Mouse (Mus musculus) thymus, postnatal 0 days (tissue): ENCODE data around the gene Ppm1h. TPM values are rescaled to one million over a fixed set of nuclear protein-coding genes. Genes with fewer than 3 reads are reported as not detected.
"Not testable (repeated sequence)": the region's sequence is repeated elsewhere in the genome, so short reads cannot be mapped to it uniquely, and the experiment has no call there.

ENCODE experiments used
- DNase-seq: peaks from one replicate; pipeline ENCODE4 v3.0.0-alpha.2; 2015; ENCODE audit warnings: low spot score
- polyA plus RNA-seq: library from polyadenylated mRNA; unstranded; fragments of >200 nt; fragmentation: Nextera tagmentation; extraction: Ambion mirVana; gene quantifications from 2 replicates; pipeline ENCODE4 v1.2.1, GENCODE M21; 2015

Gene Ppm1h
- polyA plus RNA-seq, 1 experiment from 2014 or later = 67.8 TPM

- DNase-seq = no peak
Measured at GRCm38 (mm10) chr10:122964241-122964636, 285.7 kb downstream of the Ppm1h start.

- not testable (repeated sequence) for DNase-seq
Measured at GRCm38 (mm10) chr10:122965650-122966049, 287.1 kb downstream of the Ppm1h start.

GRCm38 (mm10) chr10:122966421-122966820 is 287.9 kb downstream of the Ppm1h start:
- no peak for DNase-seq

- DNase-seq = no peak
Measured at GRCm38 (mm10) chr10:122970188-122970587, 291.6 kb downstream of the Ppm1h start.

GRCm38 (mm10) chr10:122973241-122973640 is 294.7 kb downstream of the Ppm1h start:
- DNase-seq = no peak

GRCm38 (mm10) chr10:122976038-122976437 is 297.5 kb downstream of the Ppm1h start:
- DNase-seq = peak; percentile 21

- DNase-seq = no peak
Measured at GRCm38 (mm10) chr10:122979356-122979755, 300.8 kb downstream of the Ppm1h start.

GRCm38 (mm10) chr10:122980123-122980522 is 301.6 kb downstream of the Ppm1h start:
- no peak for DNase-seq

GRCm38 (mm10) chr10:122982909-122983578 is 304.5 kb downstream of the Ppm1h start:
- no peak for DNase-seq

GRCm38 (mm10) chr10:122983579-122984530 is 305.3 kb downstream of the Ppm1h start:
- no peak for DNase-seq

- DNase-seq = no peak
Measured at GRCm38 (mm10) chr10:122984531-122985251, 306.1 kb downstream of the Ppm1h start.

GRCm38 (mm10) chr10:122985252-122985514 is 306.6 kb downstream of the Ppm1h start:
- DNase-seq = peak; percentile 69

GRCm38 (mm10) chr10:122985515-122986319 is 307.2 kb downstream of the Ppm1h start:
- peak; percentile 81 for DNase-seq

- no peak for DNase-seq
Measured at GRCm38 (mm10) chr10:122986320-122987225, 308.0 kb downstream of the Ppm1h start.

GRCm38 (mm10) chr10:122987671-122988128 is 309.1 kb downstream of the Ppm1h start:
- peak; percentile 73 for DNase-seq

GRCm38 (mm10) chr10:122988372-122988771 is 309.8 kb downstream of the Ppm1h start:
- no peak for DNase-seq

GRCm38 (mm10) chr10:122989916-122990315 is 311.4 kb downstream of the Ppm1h start:
- DNase-seq = no peak

GRCm38 (mm10) chr10:122990606-122991005 is 312.0 kb downstream of the Ppm1h start:
- no peak for DNase-seq

GRCm38 (mm10) chr10:122991053-122991452 is 312.5 kb downstream of the Ppm1h start:
- no peak for DNase-seq

- DNase-seq = no peak
Measured at GRCm38 (mm10) chr10:122991648-122992047, 313.1 kb downstream of the Ppm1h start.
